Mouse (Mus musculus) midbrain, embryonic 12.5 days (tissue): Measurements from ENCODE around the gene Odf3l1. TPM values are rescaled to one million over a fixed set of nuclear protein-coding genes. Genes with fewer than 3 reads are reported as not detected.

Source experiments
- ATAC-seq: fragments of 200-750 bp; cut with Nextera tagmentation; 2 replicates; pipeline ENCODE4 v1.8.0; 2017; ENCODE audit warnings: low read depth, moderate TSS enrichment, moderate library complexity; ENCODE audit not compliant: low FRiP score
- H3K27ac ChIP-seq: fragments of 300-500 bp; sonication (generic); replicated peaks from 2 replicates; pipeline ENCODE4 v1.5.1; 2016; ENCODE audit warnings: mild to moderate bottlenecking
- H3K27me3 ChIP-seq: fragments of 300-500 bp; sonication (generic); 2 replicates; pipeline ENCODE4 v1.6.1; 2016; ENCODE audit warnings: mild to moderate bottlenecking
- H3K36me3 ChIP-seq: fragments of 300-500 bp; sonication (generic); 2 replicates; pipeline ENCODE4 v1.6.1; 2016
- H3K4me1 ChIP-seq: fragments of 300-500 bp; sonication (generic); 2 replicates; pipeline ENCODE4 v1.6.1; 2016
- H3K4me2 ChIP-seq: fragments of 300-500 bp; sonication (generic); replicated peaks from 2 replicates; pipeline ENCODE4 v1.6.1; 2016; ENCODE audit warnings: mild to moderate bottlenecking, moderate library complexity
- H3K4me3 ChIP-seq: fragments of 300-500 bp; sonication (generic); 2 replicates; pipeline ENCODE4 v1.5.1; 2016; ENCODE audit warnings: mild to moderate bottlenecking
- H3K9ac ChIP-seq: fragments of 300-500 bp; sonication (generic); replicated peaks from 2 replicates; pipeline ENCODE4 v1.6.1; 2016; ENCODE audit warnings: mild to moderate bottlenecking, moderate library complexity
- H3K9me3 ChIP-seq: fragments of 300-500 bp; sonication (generic); 2 replicates; pipeline ENCODE4 v1.6.1; 2016; ENCODE audit warnings: mild to moderate bottlenecking
- WGBS: fragments of 180-500 bp; shearing (Covaris S2); methylation state at CpG from one replicate; pipeline ENCODE4 v1.1.7; 2016; 5-methylcytosine and 5-hydroxymethylcytosine counted together
- polyA plus RNA-seq: library from polyadenylated mRNA; unstranded; fragments of >200 nt; fragmentation: Nextera tagmentation; extraction: Ambion mirVana; gene quantifications from 2 replicates; pipeline ENCODE4 v1.2.1, GENCODE M21; 2016

The Odf3l1 gene
- polyA plus RNA-seq, 1 experiment from 2014 or later: not detected

- H3K9me3 ChIP-seq: no peaks in the 10 kb centered on the region
- ATAC-seq: no peak
- peaks cover 33% of the 10 kb centered on the region for H3K27me3 ChIP-seq
- WGBS: 71% methylated on average over 2 of the region's 2 CpGs
- H3K27ac ChIP-seq: no peak overlapping the region
- no peak overlapping the region for H3K4me2 ChIP-seq
- H3K4me1 ChIP-seq: peaks cover 13% of the 10 kb centered on the region
- no peak overlapping the region for H3K4me3 ChIP-seq
- H3K9ac ChIP-seq: no peak overlapping the region
- H3K36me3 ChIP-seq: no peaks in the 10 kb centered on the region
Observed at GRCm38 (mm10) chr9:56862863-56863262, 1.6 kb downstream of the Odf3l1 start.

GRCm38 (mm10) chr9:56860486-56861269, 3.8 kb downstream of the Odf3l1 start:
- no peak overlapping the region for H3K27ac ChIP-seq
- peaks cover 13% of the 10 kb centered on the region for H3K4me1 ChIP-seq
- no peaks in the 10 kb centered on the region for H3K36me3 ChIP-seq
- no peak for ATAC-seq
- H3K4me2 ChIP-seq: no peak overlapping the region
- H3K9me3 ChIP-seq: no peaks in the 10 kb centered on the region
- H3K27me3 ChIP-seq: peaks cover 29% of the 10 kb centered on the region
- no peak overlapping the region for H3K9ac ChIP-seq
- WGBS: 77% methylated on average over 15 of the region's 15 CpGs
- H3K4me3 ChIP-seq: no peak overlapping the region

DNA sequence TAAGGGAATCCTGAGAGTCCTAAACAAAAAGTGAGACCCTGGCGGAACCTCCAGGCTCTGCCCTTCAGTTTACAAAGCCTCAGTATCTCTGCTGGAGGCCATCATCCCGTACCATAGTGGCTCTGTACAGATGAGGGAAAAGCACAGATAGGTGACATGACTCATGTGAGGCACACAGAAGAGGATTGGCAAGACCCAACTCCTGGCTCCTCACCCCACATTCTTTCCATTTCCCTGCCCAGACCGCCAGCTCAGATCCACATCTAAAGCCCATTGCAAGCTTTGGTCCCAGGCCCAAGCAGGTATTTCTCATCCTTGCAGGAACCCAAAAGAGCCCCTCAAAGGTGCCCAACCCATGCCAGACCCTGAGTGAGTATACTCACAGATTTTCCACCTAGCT, 4.4 kb downstream of the Odf3l1 start:
- H3K27ac ChIP-seq: no peak overlapping the region
- no peak for ATAC-seq
- no peak overlapping the region for H3K9ac ChIP-seq
- H3K4me2 ChIP-seq: no peak overlapping the region
- no peak overlapping the region for H3K4me3 ChIP-seq
- H3K27me3 ChIP-seq: peaks cover 22% of the 10 kb centered on the region
- H3K9me3 ChIP-seq: no peaks in the 10 kb centered on the region
- 63% methylated on average over 3 of the region's 3 CpGs for WGBS
- peaks cover 12% of the 10 kb centered on the region for H3K4me1 ChIP-seq
- H3K36me3 ChIP-seq: no peaks in the 10 kb centered on the region

DNA sequence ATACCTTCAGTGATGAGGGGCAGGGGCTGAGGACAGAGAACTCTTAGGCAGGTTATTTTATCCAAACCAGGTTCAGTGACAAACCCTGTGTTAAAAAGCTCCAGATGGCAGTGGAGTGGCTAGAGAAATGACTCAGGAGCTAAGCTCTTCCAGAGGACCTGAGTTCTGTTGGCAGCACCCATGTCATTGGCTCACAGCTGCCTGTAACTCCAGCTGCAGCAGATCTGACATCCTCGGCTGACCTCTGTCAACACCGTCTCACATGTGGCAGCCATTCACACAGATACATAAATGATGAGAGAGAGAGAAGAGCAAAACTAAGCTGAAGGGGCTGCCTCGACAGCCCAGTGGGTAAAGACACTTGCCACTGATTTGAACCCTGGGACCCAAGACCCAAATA, 7.0 kb downstream of the Odf3l1 start:
- ATAC-seq: no peak
- H3K4me2 ChIP-seq: no peak overlapping the region
- H3K9me3 ChIP-seq: no peaks in the 10 kb centered on the region
- WGBS: 68% methylated on average over 3 of the region's 3 CpGs
- H3K36me3 ChIP-seq: no peaks in the 10 kb centered on the region
- H3K27me3 ChIP-seq: 0 out of 2 replicates have a peak, but pooled peaks cover 4% of the 10 kb centered on the region
- H3K9ac ChIP-seq: no peak overlapping the region
- H3K4me1 ChIP-seq: no peaks in the 10 kb centered on the region
- H3K27ac ChIP-seq: no peak overlapping the region
- H3K4me3 ChIP-seq: no peak overlapping the region

GRCm38 (mm10) chr9:56851778-56852177, 12.7 kb downstream of the Odf3l1 start:
- Histone ChIP-seq H3K9ac (no peak overlapping the region), H3K36me3 (no peaks in the 10 kb centered on the region), H3K27ac (no peak overlapping the region), H3K27me3 (no peaks in the 10 kb centered on the region), H3K9me3 (no peaks in the 10 kb centered on the region), H3K4me3 (no peak overlapping the region), H3K4me1 (peaks cover 8% of the 10 kb centered on the region), H3K4me2 (no peak overlapping the region)
- no peak for ATAC-seq
- 44% methylated on average over 11 of the region's 11 CpGs for WGBS

DNA sequence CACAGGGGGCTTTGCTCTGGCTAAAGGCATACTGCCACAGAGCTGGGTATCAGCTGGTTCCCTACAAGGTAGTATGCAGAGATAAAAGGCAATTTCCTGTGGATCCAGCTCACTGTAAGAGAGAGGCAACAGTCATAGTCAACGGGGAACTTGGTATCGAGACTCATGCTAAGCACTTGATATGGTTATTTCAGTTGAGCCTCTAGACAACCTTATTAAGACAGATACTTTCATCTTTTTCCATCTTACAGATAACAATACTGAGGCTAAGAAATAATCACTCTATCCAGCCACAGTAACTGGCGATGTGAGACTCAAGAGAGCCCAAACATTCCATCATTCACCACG, 13.6 kb downstream of the Odf3l1 start:
- H3K4me2 ChIP-seq: no peak overlapping the region
- WGBS: 90% methylated on average over 4 of the region's 4 CpGs
- H3K4me3 ChIP-seq: no peak overlapping the region
- H3K4me1 ChIP-seq: peaks cover 8% of the 10 kb centered on the region
- H3K27ac ChIP-seq: no peak overlapping the region
- no peaks in the 10 kb centered on the region for H3K36me3 ChIP-seq
- no peak for ATAC-seq
- no peaks in the 10 kb centered on the region for H3K9me3 ChIP-seq
- no peak overlapping the region for H3K9ac ChIP-seq
- no peaks in the 10 kb centered on the region for H3K27me3 ChIP-seq

DNA sequence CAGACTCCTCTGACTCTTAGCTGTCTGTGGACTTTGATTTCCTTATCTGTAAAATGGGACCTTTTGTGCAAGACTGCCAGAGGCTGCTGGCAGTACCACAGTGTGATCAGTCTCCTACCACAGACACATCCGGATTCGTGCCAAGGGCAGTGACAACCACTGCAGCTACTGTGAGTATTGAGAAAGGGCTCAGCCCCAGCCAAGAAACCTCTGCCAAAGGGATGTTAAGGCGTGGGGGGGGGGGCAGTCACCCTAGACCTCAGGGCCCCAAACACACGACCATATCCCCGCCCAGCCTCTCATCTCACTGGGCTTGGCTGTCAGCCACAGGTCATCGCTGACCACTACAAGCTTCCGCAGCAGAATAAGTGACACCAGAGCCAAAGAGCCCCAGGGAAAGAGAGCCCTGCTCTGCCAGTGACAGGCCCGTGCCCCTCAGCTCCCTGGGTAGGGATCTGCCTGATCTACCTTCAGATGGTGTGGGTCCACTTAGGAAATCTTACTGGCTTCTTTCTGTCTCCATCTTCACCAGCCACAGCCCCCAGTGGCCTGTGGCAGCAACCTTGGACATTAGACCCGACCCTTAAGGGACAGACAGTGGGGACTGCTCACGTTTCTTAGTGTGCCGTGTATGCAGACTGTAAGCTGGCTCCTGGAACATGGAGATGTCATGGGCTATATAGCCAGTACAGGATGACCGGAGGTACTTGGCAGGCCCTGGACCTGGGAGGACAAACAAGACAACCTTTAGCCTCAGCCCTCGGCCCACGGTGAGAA, 14.2 kb downstream of the Odf3l1 start:
- Histone ChIP-seq H3K36me3 (no peaks in the 10 kb centered on the region), H3K27ac (no peak overlapping the region), H3K4me1 (peaks cover 8% of the 10 kb centered on the region), H3K9ac (no peak overlapping the region), H3K9me3 (no peaks in the 10 kb centered on the region), H3K27me3 (no peaks in the 10 kb centered on the region), H3K4me2 (no peak overlapping the region), H3K4me3 (no peak overlapping the region)
- no peak for ATAC-seq
- WGBS: 79% methylated on average over 14 of the region's 14 CpGs

GRCm38 (mm10) chr9:56847523-56847922, 17.0 kb downstream of the Odf3l1 start:
- 0 out of 2 replicates have a peak, but pooled peaks have one; percentile 47 for ATAC-seq
- peaks cover 14% of the 10 kb centered on the region for H3K4me1 ChIP-seq

DNA sequence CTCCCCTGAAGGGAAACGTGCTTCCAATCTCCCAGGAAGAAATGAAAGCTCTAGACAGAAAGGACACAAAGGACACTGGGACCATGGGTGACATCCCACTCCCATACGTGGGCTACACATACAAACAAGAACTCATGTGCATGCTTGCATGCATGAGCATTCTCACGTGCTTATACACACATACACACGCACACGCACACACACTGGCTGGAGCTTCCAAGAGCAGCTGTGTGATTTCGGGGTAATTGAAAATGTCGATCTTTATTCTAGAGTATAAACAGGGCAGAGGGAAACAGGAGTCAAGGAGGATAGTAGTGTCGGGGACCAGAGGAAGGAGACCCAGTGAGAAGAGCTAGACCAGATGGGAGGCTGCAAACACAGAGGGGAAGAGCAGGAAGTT, 19.8 kb downstream of the Odf3l1 start:
- no peak overlapping the region for H3K4me3 ChIP-seq
- no peak for ATAC-seq
- no peaks in the 10 kb centered on the region for H3K36me3 ChIP-seq
- H3K27me3 ChIP-seq: peaks cover 13% of the 10 kb centered on the region
- no peak overlapping the region for H3K9ac ChIP-seq
- no peaks in the 10 kb centered on the region for H3K9me3 ChIP-seq
- 0 out of 2 replicates have a peak, but pooled peaks cover 11% of the 10 kb centered on the region for H3K4me1 ChIP-seq
- no peak overlapping the region for H3K27ac ChIP-seq
- WGBS: 81% methylated on average over 8 of the region's 8 CpGs
- no peak overlapping the region for H3K4me2 ChIP-seq

More at GRCm38 (mm10) chr9:56847523-56847922, 17.0 kb downstream of the Odf3l1 start:
- Histone ChIP-seq H3K4me3 (no peak overlapping the region), H3K27me3 (peaks cover 13% of the 10 kb centered on the region), H3K27ac (no peak overlapping the region), H3K36me3 (no peaks in the 10 kb centered on the region), H3K9me3 (no peaks in the 10 kb centered on the region), H3K9ac (no peak overlapping the region), H3K4me2 (no peak overlapping the region)
- WGBS: 16% methylated on average over 3 of the region's 3 CpGs

DNA sequence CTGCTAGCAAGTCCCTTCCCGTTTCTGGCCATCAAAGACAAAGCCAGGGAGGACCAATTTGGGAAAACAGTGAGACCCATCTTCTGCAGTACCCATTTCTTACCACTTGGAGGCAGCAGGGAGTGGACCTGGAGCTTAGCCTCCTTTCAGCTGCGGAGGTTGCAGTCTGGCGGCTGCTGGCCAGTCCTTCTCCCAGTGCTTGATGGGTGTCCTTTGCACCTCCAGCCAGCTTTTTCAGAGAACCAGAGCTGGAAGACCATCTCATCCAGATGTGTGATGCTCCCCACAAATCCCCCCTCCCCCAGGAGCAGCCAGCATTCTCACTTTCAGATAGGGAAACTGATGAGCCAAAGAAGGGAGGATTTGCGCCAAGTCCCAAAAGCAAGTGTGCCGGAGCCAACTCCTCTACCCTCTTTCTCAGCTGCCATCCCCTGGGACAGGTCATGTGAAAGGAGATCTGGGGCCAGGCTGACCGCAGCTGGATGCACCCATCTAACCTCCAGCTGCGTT, 20.7 kb downstream of the Odf3l1 start:
- 43% methylated on average over 7 of the region's 7 CpGs for WGBS
- Histone ChIP-seq H3K27ac (no peak overlapping the region), H3K9ac (no peak overlapping the region), H3K27me3 (peaks cover 13% of the 10 kb centered on the region), H3K4me2 (no peak overlapping the region), H3K9me3 (no peaks in the 10 kb centered on the region), H3K4me3 (no peak overlapping the region), H3K36me3 (no peaks in the 10 kb centered on the region), H3K4me1 (0 out of 2 replicates have a peak, but pooled peaks cover 11% of the 10 kb centered on the region)
- ATAC-seq: no peak

GRCm38 (mm10) chr9:56842303-56842719, 22.2 kb downstream of the Odf3l1 start:
- Histone ChIP-seq H3K9ac (no peak overlapping the region), H3K4me1 (0 out of 2 replicates have a peak, but pooled peaks cover 11% of the 10 kb centered on the region), H3K27me3 (peaks cover 13% of the 10 kb centered on the region), H3K4me2 (no peak overlapping the region), H3K36me3 (no peaks in the 10 kb centered on the region), H3K4me3 (no peak overlapping the region), H3K9me3 (no peaks in the 10 kb centered on the region), H3K27ac (no peak overlapping the region)
- WGBS: 80% methylated on average over 3 of the region's 3 CpGs
- ATAC-seq: no peak

GRCm38 (mm10) chr9:56841864-56842263, 22.6 kb downstream of the Odf3l1 start:
- H3K27me3 ChIP-seq: peaks cover 13% of the 10 kb centered on the region
- ATAC-seq: no peak
- no peak overlapping the region for H3K4me2 ChIP-seq
- no peak overlapping the region for H3K4me3 ChIP-seq
- no peak overlapping the region for H3K27ac ChIP-seq
- H3K36me3 ChIP-seq: no peaks in the 10 kb centered on the region
- H3K9me3 ChIP-seq: no peaks in the 10 kb centered on the region
- 0 out of 2 replicates have a peak, but pooled peaks cover 11% of the 10 kb centered on the region for H3K4me1 ChIP-seq
- no peak overlapping the region for H3K9ac ChIP-seq
